Mouse (Mus musculus): ENCODE results near the gene Tbx21. TPM values are rescaled to one million over a fixed set of nuclear protein-coding genes. Genes with fewer than 3 reads are reported as not detected.

Gene Tbx21
- total RNA-seq (2022) = under 1 TPM in 1 of 4 experiments, not detected in 3; 0.16 TPM

- no peak for DNase-seq (ENCODE audit: low spot score)
Observed at GRCm38 (mm10) chr11:97114671-97115601, at the start of gene Tbx21. Gene Tbx21, minus strand, starts transcription at chr11:97115331.

- DNase-seq (ENCODE audit: low spot score) = no peak
Observed at GRCm38 (mm10) chr11:97160341-97160740, 45.2 kb upstream of the Tbx21 start.

GRCm38 (mm10) chr11:97156999-97157398, 41.9 kb upstream of the Tbx21 start:
- no peak for DNase-seq (ENCODE audit: low spot score)

- no peak for DNase-seq (ENCODE audit: low spot score)
Observed at GRCm38 (mm10) chr11:97152662-97153287, 37.6 kb upstream of the Tbx21 start.

- peak; percentile 40 for DNase-seq (ENCODE audit: low spot score)
Observed at GRCm38 (mm10) chr11:97152023-97152426, 36.9 kb upstream of the Tbx21 start.

GRCm38 (mm10) chr11:97151343-97151801, 36.2 kb upstream of the Tbx21 start, which contains the start of gene Tbkbp1:
Gene Tbkbp1, minus strand, starts transcription at chr11:97151495.
- DNase-seq (ENCODE audit: low spot score) = no peak

GRCm38 (mm10) chr11:97150411-97151330, 35.5 kb upstream of the Tbx21 start:
- peak; percentile 51 for DNase-seq (ENCODE audit: low spot score)

- DNase-seq (ENCODE audit: low spot score) = peak; percentile 91
Observed at GRCm38 (mm10) chr11:97149995-97150410, 34.9 kb upstream of the Tbx21 start.

GRCm38 (mm10) chr11:97149026-97149425, 33.9 kb upstream of the Tbx21 start:
- no peak for DNase-seq (ENCODE audit: low spot score)

- peak; percentile 14 for DNase-seq (ENCODE audit: low spot score)
Observed at GRCm38 (mm10) chr11:97148591-97148990, 33.5 kb upstream of the Tbx21 start.

- DNase-seq (ENCODE audit: low spot score) = no peak
Observed at GRCm38 (mm10) chr11:97147333-97147732, 32.2 kb upstream of the Tbx21 start.

- DNase-seq (ENCODE audit: low spot score) = peak; percentile 70
Observed at GRCm38 (mm10) chr11:97146724-97147123, 31.6 kb upstream of the Tbx21 start.

GRCm38 (mm10) chr11:97145951-97146350, 30.8 kb upstream of the Tbx21 start:
- no peak for DNase-seq (ENCODE audit: low spot score)

GRCm38 (mm10) chr11:97145320-97145719, 30.2 kb upstream of the Tbx21 start:
- no peak for DNase-seq (ENCODE audit: low spot score)

GRCm38 (mm10) chr11:97143196-97143900, 28.2 kb upstream of the Tbx21 start:
- no peak for DNase-seq (ENCODE audit: low spot score)

- DNase-seq (ENCODE audit: low spot score) = peak; percentile 18
Observed at GRCm38 (mm10) chr11:97142159-97142608, 27.1 kb upstream of the Tbx21 start.

- DNase-seq (ENCODE audit: low spot score) = no peak
Observed at GRCm38 (mm10) chr11:97140811-97141210, 25.7 kb upstream of the Tbx21 start.

GRCm38 (mm10) chr11:97139256-97139655, 24.1 kb upstream of the Tbx21 start:
- DNase-seq (ENCODE audit: low spot score) = no peak

GRCm38 (mm10) chr11:97138554-97139226, 23.6 kb upstream of the Tbx21 start:
- no peak for DNase-seq (ENCODE audit: low spot score)

- no peak for DNase-seq (ENCODE audit: low spot score)
Observed at GRCm38 (mm10) chr11:97133270-97133669, 18.1 kb upstream of the Tbx21 start.

Measured in heart, adult 8-10 months (tissue).